Mouse (Mus musculus) cerebellum, postnatal 14 days (tissue): Measurements from ENCODE around the gene Shq1.
A peak's percentile ranks its signal among the peaks of the same experiment; 100 is the strongest.

Experiments used
- DNase-seq, 2 experiments: peaks; one replicate each; pipeline ENCODE4 v3.0.0; 2021; ENCODE audit warnings: mixed read lengths in 2 of 2

The Shq1 gene

GRCm38 (mm10) chr6:100528556-100528955 is 142.4 kb downstream of the Shq1 start:
- peak in 1 of 2 experiments; percentile 40 for DNase-seq

- peak; percentile 38 to 44 for DNase-seq
Observed at GRCm38 (mm10) chr6:100527972-100528371, 143.0 kb downstream of the Shq1 start.

GRCm38 (mm10) chr6:100527161-100527560 is 143.8 kb downstream of the Shq1 start:
- DNase-seq, result no peak

GRCm38 (mm10) chr6:100526066-100526465 is 144.9 kb downstream of the Shq1 start:
- DNase-seq, result no peak

- no peak for DNase-seq
Observed at GRCm38 (mm10) chr6:100525496-100525895, 145.5 kb downstream of the Shq1 start.

GRCm38 (mm10) chr6:100522495-100522894 is 148.5 kb downstream of the Shq1 start:
- no peak for DNase-seq

GRCm38 (mm10) chr6:100521615-100522398 is 149.2 kb downstream of the Shq1 start:
- no peak for DNase-seq

GRCm38 (mm10) chr6:100520558-100521099 is 150.3 kb downstream of the Shq1 start:
- no peak for DNase-seq

- peak in 1 of 2 experiments; percentile 46 for DNase-seq
Observed at GRCm38 (mm10) chr6:100519837-100520236, 151.1 kb downstream of the Shq1 start.
